Mouse (Mus musculus) cortical plate, adult 2 months (tissue): Measurements from ENCODE around the gene Ermp1. TPM values are rescaled to one million over a fixed set of nuclear protein-coding genes. Genes with fewer than 3 reads are reported as not detected.

Source experiments
- H3K27ac ChIP-seq: fragments of 200-500 bp; 2 replicates; pipeline ENCODE4 v1.5.1; 2012; ENCODE audit warnings: low read length, control low read depth, inconsistent platforms; ENCODE audit not compliant: insufficient read depth
- H3K4me1 ChIP-seq: fragments of 200-500 bp; 2 replicates; pipeline ENCODE4 v1.6.1; 2011; ENCODE audit warnings: low read length; ENCODE audit not compliant: control insufficient read depth, insufficient read depth
- H3K4me3 ChIP-seq: fragments of 200-500 bp; 2 replicates; pipeline ENCODE4 v1.5.1; 2011; ENCODE audit warnings: mild to moderate bottlenecking, low read length, control low read depth; ENCODE audit not compliant: insufficient read depth
- CTCF ChIP-seq: fragments of 200-500 bp; IDR thresholded peaks from 2 replicates; pipeline ENCODE4 v1.5.1; 2011; ENCODE audit warnings: mild to moderate bottlenecking, control low read depth, low read length; ENCODE audit not compliant: insufficient read depth; ENCODE audit errors: extremely low read depth
- POLR2A ChIP-seq: fragments of 200-500 bp; IDR thresholded peaks from 2 replicates; pipeline ENCODE4 v1.6.1; 2011; ENCODE audit warnings: mild to moderate bottlenecking, low read length, control low read depth; ENCODE audit not compliant: insufficient read depth; ENCODE audit errors: extremely low read depth
- polyA plus RNA-seq: library from polyadenylated mRNA; depleted of rRNA; stranded (reverse); fragments of >200 nt; gene quantifications from 2 replicates; pipeline ENCODE4 v1.2.3, GENCODE M21; 2012

Gene Ermp1
- polyA plus RNA-seq, 1 experiment, result 28.2 TPM

DNA sequence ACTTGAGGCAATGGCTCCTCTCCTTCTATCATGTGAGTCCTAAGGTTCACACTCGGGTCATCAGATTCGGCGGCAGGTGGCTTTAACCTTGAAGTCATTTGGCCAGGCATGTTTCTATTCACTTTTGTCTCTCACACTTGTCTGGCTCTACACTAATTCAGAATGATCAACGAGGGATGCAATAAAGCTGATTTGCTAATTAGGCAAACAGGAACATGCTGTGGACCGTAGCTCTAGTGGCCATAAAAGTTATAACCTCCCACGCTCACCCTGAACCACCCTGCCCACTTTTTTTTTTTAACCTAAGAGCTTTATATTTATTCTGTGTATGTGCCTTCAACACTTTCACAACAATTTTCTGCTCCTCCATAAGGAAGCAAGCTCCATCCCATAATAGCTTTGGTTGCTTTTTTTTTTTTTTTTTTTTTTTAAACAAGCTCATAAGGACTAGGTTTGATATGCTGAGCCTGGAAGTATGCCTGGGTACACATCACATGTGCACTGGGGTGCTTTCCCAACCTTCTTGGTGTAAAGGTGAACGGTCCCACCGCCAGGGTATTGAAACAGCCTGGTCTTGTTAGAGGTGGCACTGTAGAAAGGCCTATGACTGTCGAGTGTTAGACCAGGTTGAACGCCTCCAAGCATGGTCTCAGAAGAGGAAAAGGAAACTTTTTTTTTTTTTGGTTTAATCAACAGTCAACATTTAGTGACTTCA, 28.4 kb upstream of the Ermp1 start:
- Histone ChIP-seq H3K4me3 (no peak overlapping the region), H3K4me1 (no peaks in the 10 kb centered on the region), H3K27ac (no peak overlapping the region)
- TF ChIP-seq CTCF (no peak), POLR2A (no peak)

DNA sequence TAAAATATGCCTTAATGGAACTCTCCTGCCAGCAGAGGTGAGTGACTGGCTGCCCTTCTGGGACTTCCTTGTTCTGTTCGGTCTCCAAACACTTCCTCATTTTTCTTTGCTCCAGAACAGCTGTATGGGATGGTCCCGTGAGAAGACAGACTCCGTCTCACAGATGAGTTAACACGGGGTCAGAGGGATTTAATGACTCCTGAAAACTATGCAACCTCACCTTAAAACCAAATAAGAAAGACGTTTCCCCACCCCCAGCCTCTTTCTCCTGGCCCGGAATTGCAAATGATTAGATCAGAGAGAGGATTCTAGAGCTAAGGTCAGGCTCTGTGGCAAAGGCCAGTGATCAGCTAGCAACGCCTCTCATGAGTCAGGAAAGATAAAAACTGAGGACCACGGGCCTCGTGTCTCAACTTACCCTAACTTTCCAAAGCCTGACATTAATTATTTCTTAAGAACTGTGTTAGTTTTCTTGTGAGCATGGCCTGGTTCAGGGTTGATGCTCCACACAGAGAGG, 27.4 kb upstream of the Ermp1 start:
- no peak overlapping the region for H3K27ac ChIP-seq
- no peaks in the 10 kb centered on the region for H3K4me1 ChIP-seq
- no peak for TF ChIP-seq POLR2A
- TF ChIP-seq CTCF, result no peak
- no peak overlapping the region for H3K4me3 ChIP-seq

DNA sequence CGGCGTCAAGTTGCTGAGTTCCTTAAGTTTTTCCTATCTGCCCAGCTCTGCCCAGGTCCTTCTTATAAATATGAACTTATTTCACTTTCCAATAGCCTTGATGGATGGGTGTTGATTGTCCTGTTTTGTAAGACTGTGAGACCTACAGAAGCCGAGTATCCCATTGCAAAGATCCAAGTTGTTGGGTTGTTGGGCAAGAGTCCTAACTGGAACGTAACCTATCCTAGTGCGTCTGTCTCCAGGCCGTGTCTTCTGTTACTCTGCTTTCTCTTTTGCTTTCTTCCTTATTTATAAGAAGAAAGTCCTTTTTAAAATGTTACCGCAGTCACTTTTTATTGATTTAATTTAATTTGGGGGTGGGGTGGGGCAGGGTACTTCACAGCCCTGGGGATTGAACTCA, 26.7 kb upstream of the Ermp1 start:
- TF ChIP-seq CTCF, result no peak
- no peak for TF ChIP-seq POLR2A

DNA sequence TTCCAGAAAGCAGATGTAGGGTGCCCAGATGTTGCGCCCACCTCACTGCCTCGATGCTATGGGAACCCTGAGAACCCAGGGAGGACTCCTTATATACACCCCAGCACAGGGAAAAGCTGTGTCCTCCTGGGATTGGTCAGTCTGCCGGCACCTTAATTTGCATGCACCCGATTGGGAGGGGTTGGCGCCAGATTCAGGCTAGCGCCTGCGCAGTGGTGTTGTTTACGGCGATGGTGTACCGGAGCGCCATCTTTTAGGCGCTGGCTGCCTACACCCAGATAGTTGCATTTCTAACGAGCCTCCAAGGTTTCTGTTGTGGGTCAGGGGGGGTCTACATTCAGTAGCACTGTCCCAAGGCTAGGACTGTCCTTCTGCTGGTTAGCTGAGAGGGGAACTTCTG, 24.4 kb upstream of the Ermp1 start:
- no peak overlapping the region for H3K4me3 ChIP-seq
- TF ChIP-seq CTCF, result no peak
- no peak for TF ChIP-seq POLR2A
- H3K4me1 ChIP-seq, result no peaks in the 10 kb centered on the region
- no peak overlapping the region for H3K27ac ChIP-seq

More for the DNA sequence above, 26.7 kb upstream of the Ermp1 start:
- H3K27ac ChIP-seq, result no peak overlapping the region
- H3K4me1 ChIP-seq, result no peaks in the 10 kb centered on the region
- H3K4me3 ChIP-seq, result no peak overlapping the region

DNA sequence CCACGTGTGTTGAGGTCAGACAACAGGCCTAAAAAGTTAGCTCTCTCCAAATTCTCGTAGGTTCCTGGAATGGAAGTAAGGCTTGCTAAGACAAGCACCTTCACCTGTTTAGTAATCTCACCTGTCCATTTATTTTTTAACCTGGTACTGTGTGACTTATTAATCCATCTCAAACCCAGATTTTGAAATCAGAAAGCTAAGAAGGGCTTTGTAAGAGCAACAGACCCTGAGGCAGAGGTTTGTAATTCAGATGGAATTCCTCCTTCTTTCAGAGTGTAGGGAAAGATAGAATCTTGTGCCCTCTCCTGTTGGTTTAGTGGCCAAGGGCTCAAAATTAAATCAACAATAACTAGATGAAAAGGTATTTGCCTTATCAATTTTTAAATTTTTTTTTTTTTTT, 22.9 kb upstream of the Ermp1 start:
- no peaks in the 10 kb centered on the region for H3K4me1 ChIP-seq
- H3K27ac ChIP-seq, result no peak overlapping the region
- no peak for TF ChIP-seq POLR2A
- TF ChIP-seq CTCF, result no peak
- no peak overlapping the region for H3K4me3 ChIP-seq

DNA sequence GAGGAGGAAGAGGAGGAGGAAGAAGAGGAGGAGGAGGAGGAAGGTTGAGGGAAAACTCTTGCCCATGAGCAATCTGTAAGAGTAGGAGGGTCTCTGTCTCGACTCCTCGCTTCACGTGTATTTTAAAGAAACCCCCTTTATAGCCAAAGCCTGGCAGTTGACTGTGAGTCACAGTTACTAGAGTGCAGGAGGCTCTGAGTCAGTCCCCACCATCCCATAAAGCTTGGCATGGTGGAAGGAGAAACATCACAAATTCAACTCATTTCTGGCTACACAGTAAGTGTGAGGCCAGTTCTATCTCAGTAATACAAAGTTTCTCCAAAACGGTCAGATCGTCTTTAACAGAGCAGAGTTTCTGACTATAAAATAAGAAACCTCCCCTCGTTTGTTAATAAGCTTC, 22.0 kb upstream of the Ermp1 start:
- Histone ChIP-seq H3K4me3 (no peak overlapping the region), H3K27ac (no peak overlapping the region), H3K4me1 (no peaks in the 10 kb centered on the region)
- TF ChIP-seq POLR2A, result no peak
- TF ChIP-seq CTCF, result no peak

DNA sequence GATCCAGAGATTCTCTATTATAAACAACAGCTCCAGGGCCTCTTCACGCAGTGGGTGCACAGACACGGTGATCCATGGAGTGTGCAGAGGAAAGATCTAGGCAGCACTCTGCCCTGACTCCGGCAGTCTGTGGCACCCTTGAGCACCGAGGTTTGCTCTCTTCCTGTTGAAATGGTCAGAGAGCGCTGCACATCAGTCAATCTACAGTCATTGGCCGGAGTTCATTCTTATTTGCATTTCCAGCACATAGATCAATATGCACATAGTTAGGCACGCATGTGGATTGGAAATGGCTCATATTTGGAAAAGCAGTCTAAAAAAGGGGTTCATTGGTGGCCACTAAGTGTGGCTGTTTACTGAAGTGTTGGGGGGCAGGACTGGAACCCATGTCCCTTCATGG, 19.9 kb upstream of the Ermp1 start:
- TF ChIP-seq CTCF (no peak), POLR2A (no peak)
- no peak overlapping the region for H3K27ac ChIP-seq
- no peaks in the 10 kb centered on the region for H3K4me1 ChIP-seq
- no peak overlapping the region for H3K4me3 ChIP-seq

DNA sequence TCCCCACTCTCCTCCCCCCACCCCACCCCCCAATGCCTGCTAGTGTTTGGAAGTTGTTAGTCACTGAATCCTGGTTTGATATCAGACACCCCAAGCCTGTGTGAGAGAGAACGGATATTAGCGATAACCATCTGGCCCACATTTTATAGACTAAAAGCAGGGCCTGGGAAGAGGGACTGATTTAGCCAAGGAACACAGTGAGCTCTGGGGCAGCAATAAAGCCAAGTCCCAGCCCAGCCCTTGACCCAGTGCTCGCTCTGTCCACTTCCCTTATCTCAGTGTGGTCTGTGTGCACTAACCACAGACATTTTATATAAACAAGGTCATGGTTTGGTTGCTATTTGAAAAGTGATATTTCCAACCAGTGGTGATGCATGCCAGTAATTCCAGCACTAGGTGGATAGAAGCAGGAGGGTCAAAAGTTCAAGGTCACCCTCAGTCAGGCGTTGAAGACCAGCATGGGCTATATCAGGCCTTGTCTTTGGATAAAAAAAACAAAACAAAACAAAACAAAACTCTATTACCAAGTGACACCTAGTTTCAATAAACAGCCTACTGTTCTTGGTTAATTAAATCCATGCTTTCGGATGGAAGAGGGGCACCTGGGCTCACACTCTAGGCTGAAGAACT, 18.9 kb upstream of the Ermp1 start:
- TF ChIP-seq CTCF (no peak), POLR2A (no peak)
- H3K4me1 ChIP-seq, result no peaks in the 10 kb centered on the region
- no peak overlapping the region for H3K4me3 ChIP-seq
- no peak overlapping the region for H3K27ac ChIP-seq

DNA sequence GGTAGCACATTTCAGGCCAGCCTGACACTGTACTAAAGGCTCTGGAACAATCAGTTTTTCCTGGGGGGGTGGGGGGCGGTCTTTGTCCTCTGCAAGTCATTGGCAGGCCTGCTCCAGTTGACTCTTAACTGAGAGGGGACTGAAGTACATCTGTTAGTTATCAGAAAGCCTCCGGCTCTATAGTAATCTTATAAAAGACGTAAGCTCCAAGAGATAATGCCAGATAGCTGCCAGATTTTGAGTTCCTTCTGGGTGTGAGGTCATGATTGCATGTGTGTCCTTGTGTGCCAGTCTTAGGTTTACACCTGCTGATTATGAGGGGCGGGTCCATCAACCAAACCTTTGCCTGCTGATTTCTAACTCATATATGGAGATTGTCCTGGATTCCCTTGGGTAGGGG, 17.9 kb upstream of the Ermp1 start:
- Histone ChIP-seq H3K4me1 (no peaks in the 10 kb centered on the region; the same call in 1 of the 2 replicates), H3K4me3 (no peak overlapping the region), H3K27ac (no peak overlapping the region)
- TF ChIP-seq CTCF (no peak), POLR2A (no peak)

DNA sequence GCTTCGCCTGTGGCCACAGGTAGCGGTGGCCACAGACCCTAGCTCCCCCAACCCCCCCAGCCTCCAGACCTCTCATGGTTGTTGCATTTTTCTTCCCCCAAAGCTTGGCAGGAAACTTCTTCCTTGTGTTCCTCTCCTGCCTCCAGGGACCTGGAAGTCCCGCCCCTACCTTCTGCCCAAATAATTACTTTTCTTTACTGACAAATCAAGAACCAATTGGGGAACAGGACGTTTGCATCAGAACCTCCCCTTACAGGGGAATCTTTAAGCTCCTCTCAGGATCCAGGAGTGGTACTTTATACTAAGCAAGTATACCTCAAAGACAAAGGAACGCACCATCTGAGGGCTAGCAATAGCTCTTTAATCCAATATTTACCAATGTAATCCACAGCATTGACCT, 16.7 kb upstream of the Ermp1 start:
- Histone ChIP-seq H3K4me1 (no peaks in the 10 kb centered on the region; the same call in 1 of the 2 replicates), H3K27ac (no peak overlapping the region), H3K4me3 (no peak overlapping the region)
- TF ChIP-seq POLR2A (no peak), CTCF (no peak)
